Comparison of ENCODE assay signal across 8 mouse cellular contexts in the genomic region with DNA sequence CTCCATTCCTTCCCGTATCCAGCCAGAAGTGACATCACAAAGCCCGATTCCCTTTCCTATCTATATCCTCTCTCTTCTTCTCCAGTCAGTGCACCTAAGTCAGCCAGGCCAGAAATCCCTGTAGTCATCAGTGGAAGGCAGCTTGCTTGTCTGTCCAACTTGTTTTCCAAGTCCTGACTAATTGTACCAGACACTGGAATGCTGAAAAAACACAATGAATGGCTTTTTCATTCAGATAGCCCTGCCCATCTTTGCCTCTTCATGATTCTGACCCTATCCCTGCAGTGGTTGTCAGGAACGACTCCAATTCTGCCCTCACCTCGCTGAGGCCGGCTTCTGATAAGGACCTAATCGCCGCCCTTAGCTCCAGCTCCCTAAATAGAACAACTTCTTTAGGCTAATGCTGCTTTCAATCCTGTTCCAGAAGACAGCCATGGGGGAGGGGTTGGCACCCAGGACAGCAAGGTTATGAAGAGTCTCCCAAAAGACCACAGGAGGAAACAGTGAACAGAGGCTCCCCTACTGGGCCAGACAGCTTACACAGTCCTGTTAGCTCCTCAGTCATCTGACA.
DNase-seq lines count a peak whose midpoint lies in the region; TF ChIP-seq lines count a peak whose summit lies in the region.

No protein-coding gene starts in this region.

- 0 out of 2 replicates have a peak overlapping the region, but pooled peaks have one; percentile 25 for H3K4me3 ChIP-seq in ES-Bruce4 (ENCODE audit: low read depth, low read length)
- H3K4me3 ChIP-seq in heart, embryonic 10.5 days: peak overlapping the region; percentile 51

- peak; percentile 72 to 76 for DNase-seq in heart, adult 18-20 months
- no peak for DNase-seq in heart, adult 8-10 months (ENCODE audit: low spot score)
- peak; percentile 93 for DNase-seq in heart, embryonic 10.5 days (ENCODE audit: low spot score)
- DNase-seq in lung, postnatal 10 days: peak; percentile 18
- DNase-seq in adipocyte (ENCODE audit: low spot score) (no peak), MN1 (ENCODE audit: low spot score) (no peak)
- DNase-seq in kidney, postnatal 10 days: no peak

- no peaks in the 10 kb centered on the region for H3K36me3 ChIP-seq in ES-Bruce4 (ENCODE audit: control insufficient read depth, insufficient read depth, low read length, poor library complexity, severe bottlenecking)
- H3K36me3 ChIP-seq in heart, embryonic 10.5 days: no peaks in the 10 kb centered on the region

- no peak overlapping the region for H3K9ac ChIP-seq in ES-Bruce4 (ENCODE audit: low read depth, poor library complexity, severe bottlenecking)

- H3K9me3 ChIP-seq in ES-Bruce4 (replicated peaks; ENCODE audit: control insufficient read depth, insufficient read depth, low read length, poor library complexity, severe bottlenecking): no peaks in the 10 kb centered on the region
- H3K9me3 ChIP-seq in heart, embryonic 10.5 days: no peaks in the 10 kb centered on the region

- H3K27ac ChIP-seq in ES-Bruce4 (ENCODE audit: insufficient read depth, low read length): peak overlapping the region; percentile 88
- peak overlapping the region; percentile 86 for H3K27ac ChIP-seq in heart, embryonic 10.5 days

- H3K4me1 ChIP-seq in ES-Bruce4 (ENCODE audit: control insufficient read depth, insufficient read depth, low read length): peaks cover 4% of the 10 kb centered on the region
- peaks cover 64% of the 10 kb centered on the region for H3K4me1 ChIP-seq in heart, embryonic 10.5 days

- TF ChIP-seq POLR2A in ES-Bruce4 (IDR thresholded peaks at IDR 0.05; ENCODE audit: insufficient read depth, low read length): no peak

- H3K27me3 ChIP-seq in ES-Bruce4 (ENCODE audit: control insufficient read depth, insufficient read depth, low read length, poor library complexity, severe bottlenecking): no peaks in the 10 kb centered on the region
- H3K27me3 ChIP-seq in heart, embryonic 10.5 days (ENCODE audit: insufficient read depth, poor library complexity, severe bottlenecking): no peaks in the 10 kb centered on the region

- no peak for TF ChIP-seq EP300 in ES-Bruce4 (IDR thresholded peaks at IDR 0.05; ENCODE audit: insufficient read depth, low read depth, low read length)

- 4% methylated on average over 7 of the region's 7 CpGs for WGBS in heart, embryonic 10.5 days

- no peak for TF ChIP-seq CTCF in ES-Bruce4 (IDR thresholded peaks at IDR 0.05; ENCODE audit: low read depth, low read length)

Comparison
In these comparisons a context has a peak if more than half of its experiments do, and no peak if none do; other contexts are left out.
1. DNase-seq: peak in heart, adult 18-20 months (2 of 2), heart, embryonic 10.5 days (single experiment) and lung, postnatal 10 days (single experiment); none in heart, adult 8-10 months (single experiment), adipocyte (single experiment), kidney, postnatal 10 days (single experiment) and MN1 (single experiment).